Mouse (Mus musculus) Patski (cell line): ENCODE measurements around the gene Spon1. TPM values are rescaled to one million over a fixed set of nuclear protein-coding genes. Genes with fewer than 3 reads are reported as not detected.

Experiments
- ATAC-seq: fragments of 100-300 bp; one replicate; pipeline ENCODE4 v1.8.0; 2021
- CTCF ChIA-PET: fragments of 350-600 bp; sonication (Branson Sonifier 250); formaldehyde crosslinking; loops from one replicate; lab custom pipeline; 2022; ENCODE audit warnings: inconsistent platforms; lab: Charles Lee
- POLR2A ChIA-PET: fragments of 350-600 bp; sonication (Branson Sonifier 250); formaldehyde crosslinking; loops from one replicate; lab custom pipeline; 2022; ENCODE audit warnings: antibody characterized with exemption, inconsistent platforms; lab: Charles Lee
- DNase-seq: peaks from one replicate; pipeline ENCODE4 v3.0.0-alpha.2; 2011; ENCODE audit warnings: low read depth, low spot score
- H3K27me3 ChIP-seq: fragments of 371-371 bp; one replicate; pipeline ENCODE4 v1.5.1; 2021
- CTCF ChIP-seq: fragments of 100-300 bp; IDR thresholded peaks from one replicate; pipeline ENCODE4 v1.5.1; 2021
- in situ Hi-C: fragments of 300-500 bp; cut with MboI; formaldehyde crosslinking; loops from 3 replicates; pipeline ENCODE4 v1.11.1; 2018; ENCODE audit warnings: low pct_unique_long_range_greater_than_20kb, mixed read lengths
- polyA plus RNA-seq: library from polyadenylated mRNA; unstranded; gene quantifications from one replicate; pipeline ENCODE4 v1.2.3, GENCODE M21; 2021

Gene Spon1
- polyA plus RNA-seq, 1 experiment from 2014 or later = 0.33 TPM

DNA sequence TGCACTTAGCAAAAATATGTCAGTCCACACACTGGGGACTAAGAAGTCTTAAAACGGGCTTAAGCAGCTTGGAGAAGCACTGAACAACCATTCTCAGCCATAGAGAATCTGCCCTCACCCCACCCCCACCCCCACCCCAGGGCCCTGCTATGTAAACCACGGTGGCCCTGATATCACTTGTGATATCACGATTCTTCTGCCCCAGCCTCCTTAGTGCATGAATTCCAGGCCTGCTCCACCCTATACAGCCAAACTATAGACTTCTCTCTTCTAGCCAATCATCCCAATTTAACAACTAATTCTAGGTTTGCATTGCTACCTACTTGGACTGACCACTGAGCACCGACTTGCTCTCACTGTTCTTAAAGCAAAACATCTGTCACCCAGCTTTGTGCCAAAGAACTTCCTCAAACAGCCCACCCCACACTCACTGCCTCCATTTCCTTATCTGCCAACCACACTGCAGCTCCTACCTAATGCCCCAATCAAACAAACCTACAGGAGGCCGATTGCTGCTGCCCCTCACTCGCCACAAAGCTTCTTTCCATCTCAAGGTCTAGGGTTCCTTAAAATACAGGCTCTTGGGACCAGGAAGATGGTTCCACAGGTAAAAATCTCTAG, 278.2 kb downstream of the Spon1 start:
- no peaks in the 10 kb centered on the region for H3K27me3 ChIP-seq
- DNase-seq = no peak
- no peak for TF ChIP-seq CTCF
- ChIA-PET CTCF (interaction anchor here (2.7 kb wide), 1 partner anchor 10 kb away, joined by 6 read pairs; no protein-coding TSS in a partner anchor), POLR2A (no interaction called here)
- in situ Hi-C loops = no loop called here
- no peak for ATAC-seq

GRCm38 (mm10) chr7:114045814-114046213, 280.0 kb downstream of the Spon1 start:
- H3K27me3 ChIP-seq = no peaks in the 10 kb centered on the region
- ChIA-PET CTCF (no interaction called here), POLR2A (no interaction called here)
- no peak for TF ChIP-seq CTCF
- ATAC-seq (no peak), DNase-seq (no peak)
- in situ Hi-C loops = no loop called here

DNA sequence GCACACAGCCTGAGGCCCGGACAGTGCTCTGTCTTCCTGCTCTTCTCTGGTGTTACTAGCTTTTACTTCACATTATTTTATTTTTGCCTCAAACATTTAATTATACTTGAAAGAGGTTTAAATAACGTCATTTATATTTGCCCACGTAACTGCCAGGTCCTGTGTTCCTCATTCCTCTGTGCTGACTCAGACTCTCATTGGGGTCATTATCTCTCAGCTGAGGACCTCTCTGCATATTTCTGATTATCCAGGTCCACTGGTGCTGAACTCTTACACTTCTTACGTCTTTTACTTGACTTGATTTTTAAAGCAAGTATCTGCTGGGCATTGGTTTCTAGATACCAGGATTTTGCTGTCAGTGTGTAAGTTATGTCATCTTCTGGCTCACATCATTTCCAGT, 287.9 kb downstream of the Spon1 start:
- ATAC-seq = no peak
- CTCF ChIA-PET = interaction anchor here (1.4 to 2.4 kb wide), 3 partner anchors 10 to 161 kb away, joined by 3 to 6 read pairs (median 5); no protein-coding TSS in a partner anchor

GRCm38 (mm10) chr7:114058166-114058565, 292.4 kb downstream of the Spon1 start:
- H3K27me3 ChIP-seq = no peaks in the 10 kb centered on the region
- CTCF ChIA-PET = no interaction called here
- DNase-seq (no peak), ATAC-seq (no peak)
- POLR2A ChIA-PET = no interaction called here
- in situ Hi-C loops = no loop called here
- no peak for TF ChIP-seq CTCF

More for the DNA sequence above, 287.9 kb downstream of the Spon1 start:
- no peaks in the 10 kb centered on the region for H3K27me3 ChIP-seq
- DNase-seq = no peak
- in situ Hi-C loops = no loop called here
- POLR2A ChIA-PET = no interaction called here
- TF ChIP-seq CTCF = no peak

DNA sequence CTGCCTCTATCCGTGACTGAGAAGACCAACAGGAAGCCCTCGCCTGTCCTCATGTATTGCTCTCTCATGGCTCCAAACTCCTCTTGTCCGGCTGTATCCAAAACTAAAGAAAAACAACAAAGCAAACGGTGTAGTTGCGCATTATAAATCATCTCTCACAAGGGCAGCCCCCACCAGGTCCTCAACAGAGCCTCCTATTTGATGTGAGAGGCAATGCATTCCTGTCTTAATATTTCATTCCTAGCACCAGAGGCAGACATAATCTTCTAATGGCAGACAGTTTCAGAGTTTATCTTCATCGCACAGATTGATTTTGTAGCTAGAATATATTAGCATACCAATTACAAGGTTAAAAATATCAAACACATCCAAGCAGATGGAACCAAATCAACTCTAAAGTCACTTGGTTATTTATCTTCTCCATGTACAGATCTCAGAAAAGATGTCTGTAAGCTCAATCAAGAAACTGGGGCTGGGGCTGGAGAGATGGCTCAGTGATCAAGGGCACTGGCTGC, 293.2 kb downstream of the Spon1 start:
- POLR2A ChIA-PET = no interaction called here

DNA sequence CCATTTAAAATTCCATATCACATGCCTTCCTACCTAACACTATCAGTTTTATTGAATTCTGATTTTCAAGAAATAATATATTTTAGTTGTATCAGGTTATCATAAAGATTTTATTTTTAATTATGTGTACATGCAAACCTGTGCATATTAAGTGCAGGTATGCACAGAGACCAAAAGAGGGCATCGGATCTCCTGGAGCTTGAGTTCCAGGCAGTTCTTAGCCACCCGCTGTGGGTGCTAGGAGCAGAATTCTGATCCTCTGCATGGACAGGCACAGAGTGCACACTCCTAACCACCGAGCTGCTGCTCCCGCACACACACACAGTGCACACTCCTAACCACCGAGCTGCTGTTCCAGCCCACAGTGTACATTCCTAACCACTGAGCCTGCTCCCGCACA, 294.6 kb downstream of the Spon1 start:
- ChIA-PET CTCF (interaction anchor here (1.3 kb wide), 1 partner anchor 24 kb away, joined by 3 read pairs; no protein-coding TSS in a partner anchor), POLR2A (no interaction called here)
- TF ChIP-seq CTCF = peak; percentile 53
- ATAC-seq = no peak
- H3K27me3 ChIP-seq = no peaks in the 10 kb centered on the region
- in situ Hi-C loops = loop anchor here (10.0 kb wide), 1 partner anchor 54 kb away; the partner anchor contains the start of gene Rras2
- DNase-seq = no peak

More for the DNA sequence above, 293.2 kb downstream of the Spon1 start:
- ATAC-seq (no peak), DNase-seq (no peak)
- no peak for TF ChIP-seq CTCF
- in situ Hi-C loops = no loop called here
- H3K27me3 ChIP-seq = no peaks in the 10 kb centered on the region
- CTCF ChIA-PET = no interaction called here

- ChIA-PET CTCF (interaction anchor here (0.8 kb wide), 1 partner anchor 16 kb away, joined by 3 read pairs; no protein-coding TSS in a partner anchor), POLR2A (no interaction called here)
- H3K27me3 ChIP-seq = no peaks in the 10 kb centered on the region
- in situ Hi-C loops = loop anchor here (10.0 kb wide), 1 partner anchor 52 kb away; the partner anchor contains the start of gene Rras2
- no peak for DNase-seq
- TF ChIP-seq CTCF = no peak
- no peak for ATAC-seq
Observed at GRCm38 (mm10) chr7:114062451-114062850, 296.7 kb downstream of the Spon1 start.

DNA sequence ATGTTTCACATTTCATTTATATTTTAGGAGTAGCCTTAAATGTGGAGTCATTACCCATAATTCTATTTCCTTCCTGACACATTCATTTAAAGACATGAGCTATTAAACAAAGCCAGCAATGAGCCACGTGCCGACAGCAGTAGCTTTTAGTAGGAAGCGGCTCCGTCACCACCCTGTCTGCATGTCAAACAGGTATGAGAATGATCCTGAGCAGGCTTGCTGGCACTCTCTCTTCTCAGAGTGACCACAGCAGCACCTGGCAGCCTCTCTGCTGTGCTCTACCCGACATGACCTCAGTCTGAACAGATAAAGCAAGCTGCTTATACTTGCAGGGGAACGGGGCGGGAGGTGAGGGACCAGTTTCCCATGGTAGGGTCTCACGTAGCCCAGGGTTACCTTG, 297.7 kb downstream of the Spon1 start:
- ChIA-PET POLR2A (no interaction called here), CTCF (no interaction called here)
- DNase-seq (no peak), ATAC-seq (no peak)
- in situ Hi-C loops = loop anchor here (10.0 kb wide), 1 partner anchor 51 kb away; the partner anchor contains the start of gene Rras2
- TF ChIP-seq CTCF = no peak
- no peaks in the 10 kb centered on the region for H3K27me3 ChIP-seq

DNA sequence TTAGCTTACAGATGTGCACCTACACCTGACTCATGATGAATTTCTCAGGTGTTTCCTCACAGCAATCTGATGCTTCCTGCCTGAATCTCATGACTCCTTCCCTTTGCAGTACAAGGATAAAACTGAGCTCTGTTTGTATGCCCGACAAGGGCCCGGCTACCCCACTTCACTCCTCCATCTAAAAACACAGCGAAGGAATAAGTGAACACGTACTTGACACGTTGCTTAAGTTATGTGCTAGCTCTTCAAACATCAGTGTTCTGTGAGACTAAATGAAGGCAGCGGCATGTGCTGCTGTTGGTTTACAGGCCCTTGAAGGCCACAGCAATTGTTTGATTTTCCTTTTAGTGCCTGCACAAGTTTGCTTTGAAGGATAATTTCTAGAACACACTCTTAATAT, 298.2 kb downstream of the Spon1 start:
- no peak for TF ChIP-seq CTCF
- DNase-seq (no peak), ATAC-seq (no peak)
- POLR2A ChIA-PET = no interaction called here
- no peaks in the 10 kb centered on the region for H3K27me3 ChIP-seq
- in situ Hi-C loops = loop anchor here (10.0 kb wide), 1 partner anchor 51 kb away; the partner anchor contains the start of gene Rras2
- CTCF ChIA-PET = no interaction called here

DNA sequence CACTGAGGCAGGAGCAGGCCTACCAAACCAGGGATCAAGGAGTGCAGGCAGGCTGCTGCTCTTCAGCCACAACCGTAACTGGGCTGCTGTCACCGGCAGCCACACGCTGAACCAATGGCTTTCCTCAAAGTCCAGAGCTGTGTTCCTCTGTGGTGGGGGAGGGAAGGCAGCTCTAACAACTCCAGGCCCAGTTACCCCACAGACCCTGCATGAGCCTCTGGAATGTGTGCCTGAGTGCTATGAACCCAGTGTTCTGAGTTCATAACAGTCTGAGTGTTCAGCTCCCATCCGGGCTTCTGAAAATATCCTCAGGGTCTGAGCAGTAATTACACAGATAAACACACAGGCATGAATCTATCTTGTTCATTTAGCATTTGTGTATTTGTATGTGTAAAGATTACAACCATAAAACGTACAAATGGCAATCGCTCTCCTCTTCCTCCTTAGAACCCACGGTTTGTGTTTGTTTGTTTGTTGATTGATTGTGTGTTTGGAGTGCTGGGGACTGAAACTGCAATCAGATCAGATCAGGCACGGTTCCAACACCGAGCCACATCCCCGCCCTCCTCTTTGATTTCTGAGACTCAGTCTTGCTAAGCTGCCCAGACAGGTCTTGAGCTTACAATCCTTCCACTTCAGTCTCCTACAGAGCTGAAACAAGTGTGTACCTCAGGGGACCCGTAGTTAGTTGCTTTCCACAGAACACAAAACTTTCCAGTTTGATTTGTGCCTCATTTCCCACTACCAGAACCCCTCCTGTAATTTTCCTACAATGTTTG, 299.8 kb downstream of the Spon1 start:
- DNase-seq (no peak), ATAC-seq (no peak)
- H3K27me3 ChIP-seq = no peaks in the 10 kb centered on the region
- in situ Hi-C loops = loop anchor here (5.0 to 10.0 kb wide), 2 partner anchors 49 to 147 kb away; partner anchors contain the start of gene Rras2
- POLR2A ChIA-PET = no interaction called here
- CTCF ChIA-PET = interaction anchor here (1.6 to 2.0 kb wide), 2 partner anchors 13 to 148 kb away, joined by 6 to 22 read pairs; no protein-coding TSS in a partner anchor
- TF ChIP-seq CTCF = no peak
